15 mouse cellular contexts compared by ENCODE assay signal in the genomic region with DNA sequence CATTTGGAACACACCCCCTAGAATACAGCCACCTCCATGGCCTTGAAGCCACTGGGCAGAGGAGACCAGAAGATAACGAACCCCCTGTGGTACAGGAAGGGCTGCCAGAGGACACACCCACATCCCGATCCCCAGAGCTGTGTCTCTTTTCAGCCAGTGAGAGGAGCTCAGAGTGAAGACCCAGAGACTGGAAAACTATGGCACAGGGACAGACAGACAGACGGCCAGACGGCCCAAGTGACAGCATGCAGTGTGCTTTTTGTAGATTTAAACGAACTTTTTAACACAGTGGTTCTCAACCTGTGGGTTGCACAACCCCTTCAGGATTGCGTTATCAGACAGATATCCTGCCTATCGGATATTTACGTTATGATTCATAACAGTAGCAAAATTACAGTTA.
A peak's percentile ranks its signal among the peaks of the same experiment; 100 is the strongest.
DNase-seq lines count a peak whose midpoint lies in the region; ATAC-seq and TF ChIP-seq lines count a peak whose summit lies in the region.
"Had no signal": no experiment of that assay in that cellular context is flagged by ENCODE, and none has a peak within 500 bp of the region (broad histone marks: within the 10 kb centered on the region; RNA-seq: fewer than 3 reads in every experiment).

No protein-coding gene starts in this region.

- no peak for TF ChIP-seq RAD21 in MEL (IDR thresholded peaks at IDR 0.05; ENCODE audit: low read depth, low read length)

- no peaks in the 10 kb centered on the region for H3K27me3 ChIP-seq in forebrain, embryonic 10.5 days (ENCODE audit: poor library complexity, severe bottlenecking)
- H3K27me3 ChIP-seq in forebrain, postnatal 0 days (ENCODE audit: insufficient read depth, low read length): no peaks in the 10 kb centered on the region
- H3K27me3 ChIP-seq in intestine, embryonic 15.5 days (replicated peaks): 0 out of 2 replicates have a peak, but pooled peaks cover 3% of the 10 kb centered on the region
- H3K27me3 ChIP-seq in intestine, postnatal 0 days (replicated peaks; ENCODE audit: control insufficient read depth, insufficient read depth, low read length): peaks cover 3% of the 10 kb centered on the region; the same call in 1 of the 2 replicates
- no peaks in the 10 kb centered on the region for H3K27me3 ChIP-seq in MEL (ENCODE audit: control insufficient read depth in 1 of 2, insufficient read depth in 2 of 2, low read length in 2 of 2)
- no peaks in the 10 kb centered on the region for H3K27me3 ChIP-seq in forebrain, embryonic 15.5 days
- H3K27me3 ChIP-seq: limb, embryonic 12.5 days; neural tube, embryonic 13.5 days had no signal

- no peaks in the 10 kb centered on the region for H3K9me3 ChIP-seq in forebrain, embryonic 10.5 days
- H3K9me3 ChIP-seq in forebrain, postnatal 0 days (ENCODE audit: low read length): no peaks in the 10 kb centered on the region
- H3K9me3 ChIP-seq in intestine, embryonic 15.5 days: no peaks in the 10 kb centered on the region
- no peaks in the 10 kb centered on the region for H3K9me3 ChIP-seq in intestine, postnatal 0 days (ENCODE audit: control insufficient read depth)
- no peaks in the 10 kb centered on the region for H3K9me3 ChIP-seq in MEL (replicated peaks; ENCODE audit: insufficient read depth, low read length)
- H3K9me3 ChIP-seq in forebrain, embryonic 15.5 days: no peaks in the 10 kb centered on the region
- H3K9me3 ChIP-seq: limb, embryonic 12.5 days; megakaryocyte, embryonic 14.5 days; neural tube, embryonic 13.5 days had no signal

- no peak overlapping the region for H3K4me3 ChIP-seq in forebrain, embryonic 10.5 days
- no peak overlapping the region for H3K4me3 ChIP-seq in forebrain, postnatal 0 days (ENCODE audit: low read depth, low read length)
- H3K4me3 ChIP-seq in intestine, embryonic 15.5 days (replicated peaks): no peak overlapping the region
- no peak overlapping the region for H3K4me3 ChIP-seq in intestine, postnatal 0 days (ENCODE audit: low read depth, low read length)
- peak overlapping the region; percentile 5 to 15; a peak in 3 of 4 replicates for H3K4me3 ChIP-seq in MEL (ENCODE audit: control insufficient read depth in 1 of 2, insufficient read depth in 1 of 2, low read depth in 2 of 2, low read length in 2 of 2)
- H3K4me3 ChIP-seq in forebrain, embryonic 15.5 days: no peak overlapping the region
- H3K4me3 ChIP-seq: gastrocnemius, adult 2 months; limb, embryonic 12.5 days; megakaryocyte, embryonic 14.5 days; neural tube, embryonic 13.5 days had no signal

- no peak overlapping the region for H3K4me2 ChIP-seq in forebrain, postnatal 0 days (ENCODE audit: low read depth)
- H3K4me2 ChIP-seq in intestine, embryonic 15.5 days (replicated peaks): no peak overlapping the region
- no peak overlapping the region for H3K4me2 ChIP-seq in intestine, postnatal 0 days (replicated peaks; ENCODE audit: low read depth)
- H3K4me2 ChIP-seq in forebrain, embryonic 15.5 days (replicated peaks): no peak overlapping the region
- H3K4me2 ChIP-seq: limb, embryonic 12.5 days; neural tube, embryonic 13.5 days had no signal

- no peak for TF ChIP-seq POLR2A in MEL (IDR thresholded peaks at IDR 0.05; ENCODE audit: control insufficient read depth in 1 of 2, insufficient read depth in 1 of 2, low read depth in 1 of 2, low read length in 2 of 2, poor library complexity in 1 of 2)

- intact Hi-C loops in gastrocnemius, postnatal 14 days (cut with DNase I; ENCODE audit: low total_unique reads): no loop called here

- TF ChIP-seq EP300 in MEL (IDR thresholded peaks at IDR 0.05; ENCODE audit: low read depth in 1 of 2, low read length in 2 of 2): no peak; a peak in 1 of 4 replicates

- H3K4me1 ChIP-seq in forebrain, embryonic 10.5 days: peaks cover 57% of the 10 kb centered on the region
- no peaks in the 10 kb centered on the region; the same call in 1 of the 2 replicates for H3K4me1 ChIP-seq in forebrain, postnatal 0 days (ENCODE audit: insufficient read depth)
- H3K4me1 ChIP-seq in intestine, embryonic 15.5 days (replicated peaks): peaks cover 14% of the 10 kb centered on the region
- H3K4me1 ChIP-seq in intestine, postnatal 0 days (replicated peaks; ENCODE audit: control insufficient read depth, insufficient read depth, low read length): 0 out of 2 replicates have a peak, but pooled peaks cover 3% of the 10 kb centered on the region
- peaks cover 12 to 30% of the 10 kb centered on the region in 2 experiments for H3K4me1 ChIP-seq in MEL (ENCODE audit: control insufficient read depth in 1 of 2, insufficient read depth in 2 of 2, low read length in 2 of 2)
- peaks cover 37% of the 10 kb centered on the region for H3K4me1 ChIP-seq in forebrain, embryonic 15.5 days

- TF ChIP-seq CTCF in forebrain, postnatal 0 days (IDR thresholded peaks at IDR 0.05; ENCODE audit: low read depth): no peak
- no peak for TF ChIP-seq CTCF in intestine, postnatal 0 days (IDR thresholded peaks at IDR 0.05; ENCODE audit: low read depth)
- no peak for TF ChIP-seq CTCF in MEL (IDR thresholded peaks at IDR 0.05 in 2 of 3, conservative IDR thresholded peaks at IDR 0.05 in 1 of 3; ENCODE audit: control insufficient read depth in 1 of 3, insufficient read depth in 1 of 3, low read depth in 2 of 3, low read length in 3 of 3, poor library complexity in 1 of 3, severe bottlenecking in 1 of 3)

- H3K27ac ChIP-seq in forebrain, embryonic 10.5 days: 0 out of 2 replicates have a peak overlapping the region, but pooled peaks have one; percentile 44
- no peak overlapping the region for H3K27ac ChIP-seq in forebrain, postnatal 0 days (ENCODE audit: low read depth, low read length)
- 0 out of 2 replicates have a peak overlapping the region, but pooled peaks have one; percentile 4 for H3K27ac ChIP-seq in intestine, embryonic 15.5 days
- no peak overlapping the region for H3K27ac ChIP-seq in intestine, postnatal 0 days (ENCODE audit: low read depth, low read length)
- H3K27ac ChIP-seq in MEL (ENCODE audit: control insufficient read depth, low read depth, low read length): peak overlapping the region; percentile 73
- H3K27ac ChIP-seq in forebrain, embryonic 15.5 days (replicated peaks): peak overlapping the region; percentile 83
- H3K27ac ChIP-seq: gastrocnemius, adult 2 months; limb, embryonic 12.5 days; liver, embryonic 14.5 days had no signal

- H3K9ac ChIP-seq in forebrain, postnatal 0 days: no peak overlapping the region
- no peak overlapping the region for H3K9ac ChIP-seq in intestine, embryonic 15.5 days
- no peak overlapping the region for H3K9ac ChIP-seq in intestine, postnatal 0 days (ENCODE audit: low read depth, low read length)
- H3K9ac ChIP-seq in MEL (ENCODE audit: control insufficient read depth, low read depth, low read length, poor library complexity, severe bottlenecking): peak overlapping the region; percentile 29; the same call in 1 of the 2 replicates
- H3K9ac ChIP-seq in forebrain, embryonic 15.5 days (replicated peaks): no peak overlapping the region
- H3K9ac ChIP-seq: limb, embryonic 12.5 days; liver, embryonic 14.5 days; neural tube, embryonic 13.5 days had no signal

- no peaks in the 10 kb centered on the region for H3K36me3 ChIP-seq in forebrain, embryonic 10.5 days (replicated peaks)
- no peaks in the 10 kb centered on the region for H3K36me3 ChIP-seq in forebrain, postnatal 0 days (ENCODE audit: insufficient read depth)
- H3K36me3 ChIP-seq in intestine, embryonic 15.5 days: no peaks in the 10 kb centered on the region
- H3K36me3 ChIP-seq in intestine, postnatal 0 days (ENCODE audit: control insufficient read depth, insufficient read depth): no peaks in the 10 kb centered on the region
- peaks cover 0 to 15% of the 10 kb centered on the region in 2 experiments; a peak in 2 of 4 replicates for H3K36me3 ChIP-seq in MEL (ENCODE audit: control insufficient read depth in 1 of 2, insufficient read depth in 2 of 2, low read length in 2 of 2)
- H3K36me3 ChIP-seq in forebrain, embryonic 15.5 days: no peaks in the 10 kb centered on the region
- H3K36me3 ChIP-seq: limb, embryonic 12.5 days; neural tube, embryonic 13.5 days had no signal

- 70% methylated on average over 8 of the region's 8 CpGs for WGBS in forebrain, embryonic 10.5 days
- WGBS in forebrain, postnatal 0 days: 62% methylated on average over 8 of the region's 8 CpGs
- 50% methylated on average over 8 of the region's 8 CpGs for WGBS in intestine, embryonic 15.5 days
- 29% methylated on average over 8 of the region's 8 CpGs for WGBS in intestine, postnatal 0 days
- WGBS in forebrain, embryonic 15.5 days: 61% methylated on average over 8 of the region's 8 CpGs

- DNase-seq in forebrain, embryonic 10.5 days (ENCODE audit: extremely low spot score, low spot score): no peak
- no peak for DNase-seq in forebrain, postnatal 0 days
- DNase-seq in MEL (ENCODE audit: low read depth, low spot score): peak; percentile 66
- no peak for DNase-seq in gastrocnemius, postnatal 14 days
- DNase-seq in left cerebral cortex, adult 11 months (ENCODE audit: low spot score): no peak
- DNase-seq: B cell, adult 2 months; cerebellum, postnatal 25 days; gastrocnemius, adult 2 months had no signal

- no peak for ATAC-seq in forebrain, postnatal 0 days
- ATAC-seq in intestine, embryonic 15.5 days: peak; percentile 33; the same call in 1 of the 2 replicates
- ATAC-seq in intestine, postnatal 0 days: no peak
- ATAC-seq in forebrain, embryonic 15.5 days (replicated peaks): no peak

- no peaks in the 10 kb centered on the region for H3K79me2 ChIP-seq in MEL (ENCODE audit: control insufficient read depth, insufficient read depth, low read length, poor library complexity)

TF ChIP-seq in MEL, 35 proteins besides CTCF, POLR2A, EP300 and RAD21:
- no peak for TF ChIP-seq BHLHE40 (IDR thresholded peaks at IDR 0.05; ENCODE audit: borderline replicate concordance, low read depth, low read length)
- TF ChIP-seq ZC3H11A (IDR thresholded peaks at IDR 0.05; ENCODE audit: low read depth, low read length): no peak
- 0 out of 2 replicates have a peak, but pooled peaks have one; percentile 37 for TF ChIP-seq MXI1 (IDR thresholded peaks at IDR 0.05; ENCODE audit: low read depth, low read length)
- 0 out of 2 replicates have a peak, but pooled peaks have one; percentile 34 for TF ChIP-seq SIN3A (IDR thresholded peaks at IDR 0.05; ENCODE audit: low read length)
- peak; percentile 17; the same call in 1 of the 2 replicates for TF ChIP-seq MYB (IDR thresholded peaks at IDR 0.05; ENCODE audit: low read depth, low read length)
- TF ChIP-seq SMC3 (IDR thresholded peaks at IDR 0.05; ENCODE audit: low read depth, low read length): no peak
- 0 out of 2 replicates have a peak, but pooled peaks have one; percentile 5 for TF ChIP-seq ETS1 (IDR thresholded peaks at IDR 0.05; ENCODE audit: low read depth, low read length)
- TF ChIP-seq GATA1 (IDR thresholded peaks at IDR 0.05; ENCODE audit: low read depth, low read length): peak; percentile 26
- TF ChIP-seq MAX (IDR thresholded peaks at IDR 0.05; ENCODE audit: low read length): 0 out of 2 replicates have a peak, but pooled peaks have one; percentile 5
TF ChIP-seq in MEL: peak in this region for 6.

Comparison
In these comparisons a context has a peak if more than half of its experiments do, and no peak if none do; other contexts are left out.
1. H3K27ac ChIP-seq: peak in forebrain, embryonic 10.5 days (single experiment), intestine, embryonic 15.5 days (single experiment), MEL (single experiment) and forebrain, embryonic 15.5 days (single experiment); none in forebrain, postnatal 0 days (single experiment) and intestine, postnatal 0 days (single experiment).
2. H3K4me3 ChIP-seq: peak in MEL (2 of 2); none in forebrain, embryonic 10.5 days (single experiment), forebrain, postnatal 0 days (single experiment), intestine, embryonic 15.5 days (single experiment), intestine, postnatal 0 days (single experiment) and forebrain, embryonic 15.5 days (single experiment).